Mouse (Mus musculus) lung, adult 2 months (tissue): ENCODE results near the gene Nav2.

Experiments used
- CTCF ChIP-seq: fragments of 200-500 bp; IDR thresholded peaks from 2 replicates; pipeline ENCODE4 v1.5.1; 2011; ENCODE audit warnings: mild to moderate bottlenecking, low read length, control low read depth; ENCODE audit not compliant: insufficient read depth
- POLR2A ChIP-seq: fragments of 200-500 bp; IDR thresholded peaks from 2 replicates; pipeline ENCODE4 v1.6.1; 2011; ENCODE audit warnings: low read depth, mild to moderate bottlenecking, control low read depth, low read length, borderline replicate concordance; ENCODE audit errors: extremely low read depth

- TF ChIP-seq CTCF: no peak
- TF ChIP-seq POLR2A: no peak
Observed at GRCm38 (mm10) chr7:49638941-49639776, 730.6 kb downstream of the Nav2 start.
